Mouse (Mus musculus): ENCODE results near the gene Ifrd2. TPM values are rescaled to one million over a fixed set of nuclear protein-coding genes. Genes with fewer than 3 reads are reported as not detected.
A peak's percentile ranks its signal among the peaks of the same experiment; 100 is the strongest.
"Not testable (repeated sequence)": the region's sequence is repeated elsewhere in the genome, so short reads cannot be mapped to it uniquely, and the experiment has no call there.

Ifrd2 gene
- polyA plus RNA-seq, 1 experiment from 2014 or later, result 161 TPM

GRCm38 (mm10) chr9:107566855-107567254, 20.6 kb upstream of the Ifrd2 start:
- Histone ChIP-seq H3K9ac (no peak overlapping the region), H3K27ac (replicated peaks) (peak overlapping the region; percentile 96), H3K4me1 (replicated peaks) (peaks cover 90% of the 10 kb centered on the region), H3K27me3 (no peaks in the 10 kb centered on the region), H3K4me3 (replicated peaks) (no peak overlapping the region), H3K36me3 (replicated peaks) (peaks cover 32% of the 10 kb centered on the region), H3K9me3 (replicated peaks) (no peaks in the 10 kb centered on the region), H3K4me2 (peak overlapping the region; percentile 89)
- WGBS (ENCODE audit: insufficient replicate concordance), result 49% methylated on average over 3 of the region's 3 CpGs
- ATAC-seq (ENCODE audit: insufficient read depth), result no peak

GRCm38 (mm10) chr9:107567702-107568319, 19.6 kb upstream of the Ifrd2 start, which contains the start of gene Hyal2:
Hyal2 (plus strand) TSS chr9:107567945.
- Histone ChIP-seq H3K9me3 (replicated peaks) (no peaks in the 10 kb centered on the region), H3K9ac (peak within 1 kb of the TSS; percentile 81), H3K36me3 (replicated peaks) (peaks cover 33% of the 10 kb centered on the region), H3K4me1 (replicated peaks) (peaks cover 90% of the 10 kb centered on the region), H3K4me3 (replicated peaks) (peak within 1 kb of the TSS; percentile 80), H3K27ac (replicated peaks) (peak within 1 kb of the TSS; percentile 96), H3K4me2 (peak within 1 kb of the TSS; percentile 89), H3K27me3 (no peaks in the 10 kb centered on the region)
- WGBS (ENCODE audit: insufficient replicate concordance), result 40% methylated on average over 18 of the region's 18 CpGs
- ATAC-seq (ENCODE audit: insufficient read depth), result no peak

DNA sequence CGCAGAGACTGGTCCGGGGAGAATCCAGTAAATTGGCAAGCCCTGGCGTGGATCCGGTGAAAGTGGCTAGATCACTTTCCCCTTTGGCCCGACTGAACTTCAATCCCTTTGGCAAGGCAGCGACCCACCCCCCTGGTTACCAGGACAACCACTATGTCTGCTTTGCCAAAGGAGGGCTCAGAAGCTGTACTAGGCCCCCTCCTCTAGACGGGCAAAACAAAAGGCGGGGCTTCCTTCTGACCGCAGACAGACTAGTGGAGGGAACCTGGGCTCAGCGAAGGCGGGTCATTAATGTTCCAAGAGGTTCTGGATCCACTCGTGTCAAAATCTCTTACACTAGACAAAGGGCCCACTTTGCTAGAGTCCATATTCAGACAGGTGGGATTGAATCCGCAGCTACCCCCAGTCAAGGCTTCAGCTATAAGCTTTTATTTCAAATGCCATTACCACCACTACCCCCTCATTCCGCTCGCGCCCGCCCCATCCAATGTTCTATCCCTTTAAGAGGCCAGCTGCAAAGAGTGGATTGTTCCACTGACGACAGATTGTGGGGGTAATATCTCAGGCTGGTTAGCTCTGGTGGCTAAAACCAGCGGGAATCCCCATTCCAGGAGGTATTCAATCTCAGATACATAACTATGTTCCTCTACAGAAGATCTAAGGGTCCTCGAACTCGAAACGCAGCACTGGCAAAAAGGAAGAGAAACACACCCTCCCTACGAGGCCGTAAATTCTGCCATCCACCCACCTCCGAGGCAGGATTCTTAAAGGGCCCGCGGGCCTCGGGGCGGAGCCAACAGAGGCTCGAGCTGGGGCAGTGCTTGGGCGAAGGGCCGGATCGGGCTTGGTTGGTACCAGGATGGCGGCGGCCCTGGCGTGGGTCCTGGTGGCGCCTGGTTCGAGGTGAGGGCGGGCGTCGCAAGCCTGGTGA, 18.8 kb upstream of the Ifrd2 start:
- Histone ChIP-seq H3K9me3 (replicated peaks) (no peaks in the 10 kb centered on the region), H3K27me3 (no peaks in the 10 kb centered on the region), H3K9ac (peak overlapping the region; percentile 81), H3K4me1 (replicated peaks) (peaks cover 92% of the 10 kb centered on the region), H3K36me3 (replicated peaks) (peaks cover 40% of the 10 kb centered on the region), H3K4me2 (peak overlapping the region; percentile 89), H3K27ac (replicated peaks) (peak overlapping the region; percentile 96), H3K4me3 (replicated peaks) (peak overlapping the region; percentile 80)
- peak; percentile 76 for ATAC-seq (ENCODE audit: insufficient read depth)
- 1% methylated on average over 41 of the region's 41 CpGs for WGBS (ENCODE audit: insufficient replicate concordance)

- peak; percentile 4 for ATAC-seq (ENCODE audit: insufficient read depth)
- Histone ChIP-seq H3K9me3 (replicated peaks) (no peaks in the 10 kb centered on the region), H3K4me2 (peak overlapping the region; percentile 89), H3K27ac (replicated peaks) (peak overlapping the region; percentile 96), H3K27me3 (no peaks in the 10 kb centered on the region), H3K36me3 (replicated peaks) (peaks cover 40% of the 10 kb centered on the region), H3K9ac (peak overlapping the region; percentile 81), H3K4me3 (replicated peaks) (peak overlapping the region; percentile 80), H3K4me1 (replicated peaks) (peaks cover 87% of the 10 kb centered on the region)
- under 1% methylated on average over 23 of the region's 23 CpGs for WGBS (ENCODE audit: insufficient replicate concordance)
These were observed 18.2 kb upstream of the Ifrd2 start for GRCm38 (mm10) chr9:107569270-107569669.

DNA sequence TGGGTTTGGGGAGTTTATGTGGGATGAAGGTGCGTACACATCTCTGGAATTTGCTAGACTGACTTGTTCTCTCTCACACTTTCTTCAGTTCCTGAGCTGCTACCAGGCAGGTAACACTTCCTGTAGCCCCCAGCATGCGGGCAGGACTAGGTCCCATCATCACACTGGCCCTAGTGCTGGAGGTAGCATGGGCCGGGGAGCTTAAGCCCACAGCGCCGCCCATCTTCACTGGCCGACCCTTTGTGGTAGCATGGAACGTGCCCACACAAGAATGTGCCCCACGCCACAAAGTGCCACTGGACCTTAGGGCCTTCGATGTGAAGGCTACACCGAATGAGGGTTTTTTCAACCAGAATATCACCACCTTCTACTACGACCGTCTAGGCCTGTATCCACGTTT, 17.4 kb upstream of the Ifrd2 start:
- no peak for ATAC-seq (ENCODE audit: insufficient read depth)
- H3K36me3 ChIP-seq (replicated peaks), result peaks cover 39% of the 10 kb centered on the region
- H3K4me3 ChIP-seq (replicated peaks), result peak overlapping the region; percentile 80
- no peaks in the 10 kb centered on the region for H3K9me3 ChIP-seq (replicated peaks)
- peak overlapping the region; percentile 96 for H3K27ac ChIP-seq (replicated peaks)
- no peaks in the 10 kb centered on the region for H3K27me3 ChIP-seq
- WGBS (ENCODE audit: insufficient replicate concordance), result 63% methylated on average over 13 of the region's 13 CpGs
- peak overlapping the region; percentile 89 for H3K4me2 ChIP-seq
- peak overlapping the region; percentile 81 for H3K9ac ChIP-seq
- H3K4me1 ChIP-seq (replicated peaks), result peaks cover 86% of the 10 kb centered on the region

DNA sequence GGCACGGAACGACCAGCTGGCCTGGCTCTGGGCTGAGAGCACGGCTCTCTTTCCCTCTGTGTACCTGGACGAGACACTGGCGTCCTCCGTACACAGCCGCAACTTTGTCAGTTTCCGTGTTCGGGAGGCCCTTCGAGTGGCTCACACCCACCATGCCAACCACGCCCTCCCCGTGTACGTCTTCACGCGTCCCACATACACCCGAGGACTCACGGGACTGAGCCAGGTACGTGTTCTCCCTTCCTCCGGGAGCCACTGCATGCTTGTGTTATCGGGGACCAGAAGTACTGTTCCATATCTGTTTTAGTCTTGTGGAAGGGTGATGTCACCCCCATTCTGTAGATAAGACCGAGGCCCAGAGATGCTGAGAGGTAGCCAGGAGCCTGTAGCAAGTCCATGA, 16.6 kb upstream of the Ifrd2 start:
- Histone ChIP-seq H3K9me3 (replicated peaks) (no peaks in the 10 kb centered on the region), H3K4me2 (peak overlapping the region; percentile 89), H3K9ac (peak overlapping the region; percentile 81), H3K27ac (replicated peaks) (peak overlapping the region; percentile 96), H3K4me3 (replicated peaks) (peak overlapping the region; percentile 80), H3K36me3 (replicated peaks) (peaks cover 33% of the 10 kb centered on the region), H3K4me1 (replicated peaks) (peaks cover 86% of the 10 kb centered on the region), H3K27me3 (no peaks in the 10 kb centered on the region)
- ATAC-seq (ENCODE audit: insufficient read depth), result peak; percentile 65
- 31% methylated on average over 21 of the region's 21 CpGs for WGBS (ENCODE audit: insufficient replicate concordance)

DNA sequence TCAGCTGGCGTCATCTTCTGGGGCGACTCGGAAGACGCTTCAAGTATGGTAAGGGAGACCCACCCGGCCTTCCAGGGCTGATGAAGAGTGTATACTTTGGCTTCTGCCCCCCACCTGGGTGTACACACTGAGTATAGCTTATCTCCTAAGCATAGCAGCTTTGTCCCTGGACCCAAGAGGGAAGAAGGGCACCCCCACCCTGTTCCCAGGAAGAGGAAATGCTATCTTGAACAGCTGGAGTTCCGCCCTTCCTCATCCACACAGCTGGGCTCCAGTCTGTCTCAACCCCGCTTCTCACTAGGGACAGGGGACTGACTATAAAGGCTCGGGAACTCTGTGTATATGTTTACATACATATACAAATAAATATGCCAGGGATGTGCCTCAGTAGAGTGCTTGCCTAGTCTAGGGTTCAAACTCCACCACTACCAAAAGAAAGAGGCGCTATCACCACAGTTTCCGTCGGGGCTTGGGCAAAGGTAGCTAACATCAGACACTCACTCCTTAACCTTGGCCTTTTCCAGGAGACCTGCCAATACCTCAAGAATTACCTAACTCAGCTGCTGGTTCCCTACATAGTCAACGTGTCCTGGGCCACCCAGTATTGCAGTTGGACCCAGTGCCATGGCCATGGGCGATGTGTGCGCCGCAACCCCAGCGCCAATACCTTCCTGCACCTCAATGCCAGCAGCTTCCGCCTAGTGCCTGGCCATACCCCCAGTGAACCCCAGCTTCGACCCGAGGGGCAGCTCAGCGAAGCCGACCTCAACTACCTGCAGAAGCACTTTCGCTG, 15.7 kb upstream of the Ifrd2 start:
- Histone ChIP-seq H3K36me3 (replicated peaks) (peaks cover 33% of the 10 kb centered on the region), H3K4me3 (replicated peaks) (peak overlapping the region; percentile 80), H3K9me3 (replicated peaks) (no peaks in the 10 kb centered on the region), H3K9ac (peak overlapping the region; percentile 81), H3K4me1 (replicated peaks) (peaks cover 86% of the 10 kb centered on the region), H3K27me3 (no peaks in the 10 kb centered on the region), H3K27ac (replicated peaks) (peak overlapping the region; percentile 96), H3K4me2 (peak overlapping the region; percentile 89)
- WGBS (ENCODE audit: insufficient replicate concordance), result 68% methylated on average over 22 of the region's 22 CpGs
- peak; percentile 31 for ATAC-seq (ENCODE audit: insufficient read depth)

GRCm38 (mm10) chr9:107572327-107572662, 15.1 kb upstream of the Ifrd2 start:
- Histone ChIP-seq H3K36me3 (replicated peaks) (peaks cover 33% of the 10 kb centered on the region), H3K27ac (replicated peaks) (peak overlapping the region; percentile 96), H3K4me1 (replicated peaks) (peaks cover 86% of the 10 kb centered on the region), H3K9me3 (replicated peaks) (no peaks in the 10 kb centered on the region), H3K4me3 (replicated peaks) (peak overlapping the region; percentile 80; the same call in 1 of the 2 replicates), H3K4me2 (peak overlapping the region; percentile 89), H3K27me3 (no peaks in the 10 kb centered on the region), H3K9ac (peak overlapping the region; percentile 81; the same call in 1 of the 2 replicates)
- WGBS (ENCODE audit: insufficient replicate concordance), result 83% methylated on average over 2 of the region's 2 CpGs
- ATAC-seq (ENCODE audit: insufficient read depth), result no peak

- H3K4me3 ChIP-seq (replicated peaks); H3K4me2 ChIP-seq; H3K9ac ChIP-seq; H3K9me3 ChIP-seq (replicated peaks); H3K27ac ChIP-seq (replicated peaks); H3K27me3 ChIP-seq; ATAC-seq (ENCODE audit: insufficient read depth): not testable (repeated sequence)
- Histone ChIP-seq H3K4me1 (replicated peaks) (peaks cover 85% of the 10 kb centered on the region), H3K36me3 (replicated peaks) (peaks cover 33% of the 10 kb centered on the region)
- 66% methylated on average over 6 of the region's 6 CpGs for WGBS (ENCODE audit: insufficient replicate concordance)
These were observed 13.7 kb upstream of the Ifrd2 start for GRCm38 (mm10) chr9:107573774-107574173.

DNA sequence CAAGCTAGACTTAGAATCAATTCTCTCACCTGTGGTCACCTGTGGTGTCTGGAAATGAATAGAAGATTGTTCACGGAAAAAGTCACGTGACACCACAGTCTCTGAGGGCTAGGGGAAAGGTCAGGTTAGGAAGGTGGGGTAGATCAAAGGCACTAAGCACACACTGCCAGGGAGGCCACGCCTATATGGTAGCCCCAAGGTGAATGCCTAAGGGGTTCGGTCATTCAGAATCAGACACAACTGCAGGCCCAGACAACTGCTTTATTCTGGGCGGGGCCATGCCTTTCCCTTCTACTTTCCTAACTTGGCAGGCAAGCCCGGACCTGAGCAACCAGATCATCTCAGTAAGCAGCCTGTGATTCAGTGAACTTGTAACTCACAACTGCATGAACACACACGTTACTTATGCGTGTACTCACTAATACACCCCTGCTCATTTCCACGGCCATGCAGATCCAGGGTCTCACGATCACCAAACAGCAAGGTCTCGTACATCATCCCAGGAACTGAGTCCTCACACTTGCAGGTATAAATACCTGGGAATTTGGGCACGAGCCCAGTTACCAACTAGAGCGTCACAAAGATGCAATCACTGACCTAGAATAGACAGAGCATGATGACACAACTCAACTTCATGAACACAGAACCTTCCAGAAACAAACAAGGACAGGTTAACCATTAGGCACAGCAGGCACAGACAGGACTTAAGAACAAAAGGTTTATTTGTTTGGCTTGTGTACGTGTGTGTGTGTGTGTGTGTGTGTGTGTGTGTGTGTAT, 11.7 kb upstream of the Ifrd2 start:
- no peak for ATAC-seq (ENCODE audit: insufficient read depth)
- H3K9ac ChIP-seq, result no peak overlapping the region
- peaks cover 90% of the 10 kb centered on the region for H3K4me1 ChIP-seq (replicated peaks)

More for the DNA sequence above, 11.7 kb upstream of the Ifrd2 start:
- peaks cover 33% of the 10 kb centered on the region for H3K36me3 ChIP-seq (replicated peaks)
- no peaks in the 10 kb centered on the region for H3K9me3 ChIP-seq (replicated peaks)
- H3K27ac ChIP-seq (replicated peaks), result peak overlapping the region; percentile 84
- WGBS (ENCODE audit: insufficient replicate concordance), result 73% methylated on average over 14 of the region's 14 CpGs
- peak overlapping the region; percentile 0; the same call in 1 of the 2 replicates for H3K4me2 ChIP-seq
- no peaks in the 10 kb centered on the region for H3K27me3 ChIP-seq
- H3K4me3 ChIP-seq (replicated peaks), result no peak overlapping the region
